Mouse (Mus musculus) kidney, adult 11 months (tissue): Measurements from ENCODE around the gene Pogz.
"Not testable (repeated sequence)": the region's sequence is repeated elsewhere in the genome, so short reads cannot be mapped to it uniquely, and the experiment has no call there.

Source experiments
- DNase-seq: peaks from one replicate; pipeline ENCODE4 v3.0.0; 2022

Pogz gene

GRCm38 (mm10) chr3:94833358-94833757 is 4.0 kb upstream of the Pogz start:
- no peak for DNase-seq

GRCm38 (mm10) chr3:94835396-94835795 is 2.0 kb upstream of the Pogz start:
- DNase-seq, result no peak

- DNase-seq, result peak; percentile 80
Measured at GRCm38 (mm10) chr3:94837959-94838496, 661 bp downstream of the Pogz start.

- no peak for DNase-seq
Measured at GRCm38 (mm10) chr3:94838631-94839030, 1.3 kb downstream of the Pogz start.

GRCm38 (mm10) chr3:94839101-94839500 is 1.7 kb downstream of the Pogz start:
- no peak for DNase-seq

- peak; percentile 24 for DNase-seq
Measured at GRCm38 (mm10) chr3:94847382-94847781, 10.0 kb downstream of the Pogz start.

GRCm38 (mm10) chr3:94849338-94849737 is 12.0 kb downstream of the Pogz start:
- peak; percentile 44 for DNase-seq

- no peak for DNase-seq
Measured at GRCm38 (mm10) chr3:94851731-94852130, 14.4 kb downstream of the Pogz start.

- no peak for DNase-seq
Measured at GRCm38 (mm10) chr3:94852215-94852614, 14.8 kb downstream of the Pogz start.

GRCm38 (mm10) chr3:94859471-94859870 is 22.1 kb downstream of the Pogz start:
- no peak for DNase-seq

GRCm38 (mm10) chr3:94869011-94869410 is 31.6 kb downstream of the Pogz start:
- no peak for DNase-seq

GRCm38 (mm10) chr3:94878618-94879017 is 41.3 kb downstream of the Pogz start:
- DNase-seq, result no peak

GRCm38 (mm10) chr3:94881840-94882239 is 44.5 kb downstream of the Pogz start:
- DNase-seq, result no peak

- no peak for DNase-seq
Measured at GRCm38 (mm10) chr3:94882579-94882978, 45.2 kb downstream of the Pogz start.

- peak; percentile 87 for DNase-seq
Measured at GRCm38 (mm10) chr3:94886316-94887224, 49.2 kb downstream of the Pogz start, which contains the start of gene Psmb4. Psmb4 (minus strand) TSS chr3:94886961.

- DNase-seq, result peak; percentile 45
Measured at GRCm38 (mm10) chr3:94888595-94888994, 51.2 kb downstream of the Pogz start.

GRCm38 (mm10) chr3:94894076-94894475 is 56.7 kb downstream of the Pogz start:
- no peak for DNase-seq

- DNase-seq, result peak; percentile 41
Measured at GRCm38 (mm10) chr3:94902747-94903146, 65.4 kb downstream of the Pogz start.

GRCm38 (mm10) chr3:94904759-94905158 is 67.4 kb downstream of the Pogz start:
- not testable (repeated sequence) for DNase-seq

GRCm38 (mm10) chr3:94906482-94906881 is 69.1 kb downstream of the Pogz start:
- no peak for DNase-seq

- no peak for DNase-seq
Measured at GRCm38 (mm10) chr3:94911050-94911693, 73.8 kb downstream of the Pogz start.

- DNase-seq, result peak; percentile 72
Measured at GRCm38 (mm10) chr3:94913801-94914200, 76.4 kb downstream of the Pogz start.

GRCm38 (mm10) chr3:94915903-94916741 is 78.8 kb downstream of the Pogz start:
- DNase-seq, result no peak
